ENCODE assay signal across 28 mouse cellular contexts in genomic region chr1:126438000-126438572, GRCm38 (mm10).
DNase-seq lines count a peak whose midpoint lies in the region; ATAC-seq and TF ChIP-seq lines count a peak whose summit lies in the region.
"Had no signal": no experiment of that assay in that cellular context is flagged by ENCODE, and none has a peak within 500 bp of the region (broad histone marks: within the 10 kb centered on the region; RNA-seq: fewer than 3 reads in every experiment).

No protein-coding gene starts in this region.

- no peak for ATAC-seq in midbrain, embryonic 14.5 days (ENCODE audit: low FRiP score, low TSS enrichment)
- ATAC-seq in midbrain, postnatal 0 days (ENCODE audit: low FRiP score) = no peak
- peak; percentile 70 for ATAC-seq in forebrain, embryonic 13.5 days
- peak; percentile 81 for ATAC-seq in forebrain, postnatal 0 days
- ATAC-seq: activated CD4-positive, CD25-positive, alpha-beta regulatory T cell, adult 4 months; inflammation-experienced regulatory T-cells, adult 6 months had no signal

- DNase-seq in heart, adult 11 months = peak; percentile 68
- no peak for DNase-seq in heart, embryonic 10.5 days (ENCODE audit: low spot score)
- peak; percentile 16 for DNase-seq in midbrain, embryonic 14.5 days
- no peak for DNase-seq in midbrain, postnatal 0 days (ENCODE audit: low spot score)
- DNase-seq in forebrain, postnatal 0 days = no peak
- DNase-seq in Muller cell, postnatal 12 days (ENCODE audit: inconsistent ontology term) = no peak
- DNase-seq: adrenal gland, adult 8-10 months; cerebellum, adult 18-20 months; cerebellum, postnatal 10 days; gastrocnemius, postnatal 10 days; kidney, adult 11 months; kidney, postnatal 14 days; layer of hippocampus, adult 9-11 months; liver, embryonic 13.5 days; lung, adult 2 months; lung, postnatal 14 days; right cerebral cortex, postnatal 4 days; thymus, adult 2 months; thymus, postnatal 4 days had no signal

- H3K9me3 ChIP-seq in heart, embryonic 10.5 days = no peaks in the 10 kb centered on the region
- no peaks in the 10 kb centered on the region for H3K9me3 ChIP-seq in midbrain, embryonic 14.5 days (ENCODE audit: control insufficient read depth, low read length)
- no peaks in the 10 kb centered on the region for H3K9me3 ChIP-seq in midbrain, postnatal 0 days (ENCODE audit: low read length)
- no peaks in the 10 kb centered on the region for H3K9me3 ChIP-seq in forebrain, embryonic 13.5 days (replicated peaks)
- H3K9me3 ChIP-seq in forebrain, postnatal 0 days (ENCODE audit: low read length) = no peaks in the 10 kb centered on the region
- H3K9me3 ChIP-seq: embryonic facial prominence, embryonic 13.5 days; heart, embryonic 15.5 days; hindbrain, embryonic 12.5 days; limb, embryonic 10.5 days; limb, embryonic 15.5 days; liver, embryonic 13.5 days had no signal

- no peak for TF ChIP-seq CTCF in midbrain, postnatal 0 days (IDR thresholded peaks at IDR 0.05)
- no peak for TF ChIP-seq CTCF in forebrain, postnatal 0 days (IDR thresholded peaks at IDR 0.05; ENCODE audit: low read depth)

- H3K4me2 ChIP-seq in midbrain, embryonic 14.5 days (ENCODE audit: low read length) = no peak overlapping the region
- H3K4me2 ChIP-seq in midbrain, postnatal 0 days (ENCODE audit: low read depth, low read length, poor library complexity, severe bottlenecking) = no peak overlapping the region
- no peak overlapping the region for H3K4me2 ChIP-seq in forebrain, embryonic 13.5 days
- H3K4me2 ChIP-seq in forebrain, postnatal 0 days (ENCODE audit: low read depth) = no peak overlapping the region
- H3K4me2 ChIP-seq: embryonic facial prominence, embryonic 13.5 days; heart, embryonic 15.5 days; hindbrain, embryonic 12.5 days; limb, embryonic 15.5 days; liver, embryonic 13.5 days had no signal

- no peak overlapping the region for H3K4me3 ChIP-seq in heart, embryonic 10.5 days
- H3K4me3 ChIP-seq in midbrain, embryonic 14.5 days (replicated peaks; ENCODE audit: low read depth, low read length) = no peak overlapping the region
- H3K4me3 ChIP-seq in midbrain, postnatal 0 days (ENCODE audit: low read depth, low read length) = no peak overlapping the region
- no peak overlapping the region for H3K4me3 ChIP-seq in forebrain, embryonic 13.5 days
- no peak overlapping the region for H3K4me3 ChIP-seq in forebrain, postnatal 0 days (ENCODE audit: low read depth, low read length)
- H3K4me3 ChIP-seq: embryonic facial prominence, embryonic 13.5 days; heart, embryonic 15.5 days; hindbrain, embryonic 12.5 days; limb, embryonic 10.5 days; limb, embryonic 15.5 days; liver, embryonic 13.5 days had no signal

- H3K36me3 ChIP-seq in heart, embryonic 10.5 days = no peaks in the 10 kb centered on the region
- no peaks in the 10 kb centered on the region for H3K36me3 ChIP-seq in midbrain, embryonic 14.5 days (ENCODE audit: control insufficient read depth, insufficient read depth, low read length)
- H3K36me3 ChIP-seq in midbrain, postnatal 0 days (ENCODE audit: insufficient read depth, low read length) = no peaks in the 10 kb centered on the region
- H3K36me3 ChIP-seq in forebrain, embryonic 13.5 days (ENCODE audit: poor library complexity, severe bottlenecking) = no peaks in the 10 kb centered on the region
- no peaks in the 10 kb centered on the region for H3K36me3 ChIP-seq in forebrain, postnatal 0 days (ENCODE audit: insufficient read depth)
- H3K36me3 ChIP-seq: embryonic facial prominence, embryonic 13.5 days; heart, embryonic 15.5 days; hindbrain, embryonic 12.5 days; limb, embryonic 10.5 days; limb, embryonic 15.5 days; liver, embryonic 13.5 days had no signal

- no peaks in the 10 kb centered on the region for H3K27me3 ChIP-seq in heart, embryonic 10.5 days (ENCODE audit: insufficient read depth, poor library complexity, severe bottlenecking)
- no peaks in the 10 kb centered on the region for H3K27me3 ChIP-seq in midbrain, embryonic 14.5 days (ENCODE audit: control insufficient read depth, insufficient read depth, low read length)
- H3K27me3 ChIP-seq in midbrain, postnatal 0 days (ENCODE audit: insufficient read depth, low read length) = no peaks in the 10 kb centered on the region
- no peaks in the 10 kb centered on the region for H3K27me3 ChIP-seq in forebrain, embryonic 13.5 days
- H3K27me3 ChIP-seq in forebrain, postnatal 0 days (ENCODE audit: insufficient read depth, low read length) = no peaks in the 10 kb centered on the region
- H3K27me3 ChIP-seq: embryonic facial prominence, embryonic 13.5 days; heart, embryonic 15.5 days; limb, embryonic 15.5 days; liver, embryonic 13.5 days had no signal

- no peaks in the 10 kb centered on the region for H3K4me1 ChIP-seq in heart, embryonic 10.5 days
- no peaks in the 10 kb centered on the region for H3K4me1 ChIP-seq in midbrain, embryonic 14.5 days (ENCODE audit: control insufficient read depth, insufficient read depth, low read length)
- H3K4me1 ChIP-seq in midbrain, postnatal 0 days (ENCODE audit: insufficient read depth, low read length) = no peaks in the 10 kb centered on the region
- peaks cover 5% of the 10 kb centered on the region for H3K4me1 ChIP-seq in forebrain, embryonic 13.5 days
- peaks cover 9% of the 10 kb centered on the region; the same call in 1 of the 2 replicates for H3K4me1 ChIP-seq in forebrain, postnatal 0 days (ENCODE audit: insufficient read depth)
- H3K4me1 ChIP-seq: embryonic facial prominence, embryonic 13.5 days; limb, embryonic 10.5 days; limb, embryonic 15.5 days; liver, embryonic 13.5 days had no signal

- WGBS in heart, embryonic 10.5 days = 72% methylated on average over 6 of the region's 6 CpGs
- 75% methylated on average over 6 of the region's 6 CpGs for WGBS in midbrain, embryonic 14.5 days
- 68% methylated on average over 6 of the region's 6 CpGs for WGBS in midbrain, postnatal 0 days
- 68% methylated on average over 6 of the region's 6 CpGs for WGBS in forebrain, embryonic 13.5 days
- 53% methylated on average over 6 of the region's 6 CpGs for WGBS in forebrain, postnatal 0 days

- H3K27ac ChIP-seq in heart, embryonic 10.5 days = no peak overlapping the region
- H3K27ac ChIP-seq in midbrain, embryonic 14.5 days (replicated peaks; ENCODE audit: low read depth, low read length) = no peak overlapping the region
- no peak overlapping the region for H3K27ac ChIP-seq in midbrain, postnatal 0 days (ENCODE audit: low read depth, low read length)
- H3K27ac ChIP-seq in forebrain, embryonic 13.5 days = peak overlapping the region; percentile 32; the same call in 1 of the 2 replicates
- H3K27ac ChIP-seq in forebrain, postnatal 0 days (ENCODE audit: low read depth, low read length) = 0 out of 2 replicates have a peak overlapping the region, but pooled peaks have one; percentile 3
- H3K27ac ChIP-seq: embryonic facial prominence, embryonic 13.5 days; heart, embryonic 15.5 days; hindbrain, embryonic 12.5 days; limb, embryonic 10.5 days; limb, embryonic 15.5 days; liver, embryonic 13.5 days; stomach, postnatal 0 days had no signal

- H3K9ac ChIP-seq in midbrain, embryonic 14.5 days (replicated peaks; ENCODE audit: low read length) = no peak overlapping the region
- H3K9ac ChIP-seq in midbrain, postnatal 0 days (replicated peaks; ENCODE audit: low read length, poor library complexity, severe bottlenecking) = no peak overlapping the region
- H3K9ac ChIP-seq in forebrain, embryonic 13.5 days = no peak overlapping the region
- no peak overlapping the region for H3K9ac ChIP-seq in forebrain, postnatal 0 days
- H3K9ac ChIP-seq: embryonic facial prominence, embryonic 13.5 days; heart, embryonic 15.5 days; hindbrain, embryonic 12.5 days; limb, embryonic 15.5 days; liver, embryonic 13.5 days had no signal

Comparison
In these comparisons a context has a peak if more than half of its experiments do, and no peak if none do; other contexts are left out.
1. DNase-seq: peak in heart, adult 11 months (single experiment) and midbrain, embryonic 14.5 days (single experiment); none in heart, embryonic 10.5 days (single experiment), midbrain, postnatal 0 days (single experiment), forebrain, postnatal 0 days (single experiment) and Muller cell, postnatal 12 days (single experiment).
2. H3K27ac ChIP-seq: peak in forebrain, embryonic 13.5 days (single experiment) and forebrain, postnatal 0 days (single experiment); none in heart, embryonic 10.5 days (single experiment), midbrain, embryonic 14.5 days (single experiment) and midbrain, postnatal 0 days (single experiment).
3. ATAC-seq: peak in forebrain, embryonic 13.5 days (single experiment) and forebrain, postnatal 0 days (single experiment); none in midbrain, embryonic 14.5 days (single experiment) and midbrain, postnatal 0 days (single experiment).